Mouse (Mus musculus) limb, embryonic 11.5 days (tissue): Measurements from ENCODE around the gene H2-Aa. TPM values are rescaled to one million over a fixed set of nuclear protein-coding genes. Genes with fewer than 3 reads are reported as not detected.
A peak's percentile ranks its signal among the peaks of the same experiment; 100 is the strongest.

Source experiments
- ATAC-seq: fragments of 200-750 bp; cut with Nextera tagmentation; 2 replicates; pipeline ENCODE4 v1.8.0; 2017; ENCODE audit warnings: low read depth; ENCODE audit not compliant: insufficient number of reproducible peaks, low FRiP score, low TSS enrichment
- DNase-seq: peaks from one replicate; pipeline ENCODE4 v3.0.0-alpha.2; 2015; ENCODE audit warnings: low spot score
- H3K27ac ChIP-seq: fragments of 300-500 bp; sonication (generic); replicated peaks from 2 replicates; pipeline ENCODE4 v1.5.1; 2014; ENCODE audit warnings: low read depth, mild to moderate bottlenecking, low read length
- H3K27me3 ChIP-seq: fragments of 300-500 bp; sonication (generic); 2 replicates; pipeline ENCODE4 v1.6.1; 2014; ENCODE audit warnings: mild to moderate bottlenecking, low read length, mixed read lengths; ENCODE audit not compliant: control insufficient read depth, insufficient read depth
- H3K36me3 ChIP-seq: fragments of 300-500 bp; sonication (generic); 2 replicates; pipeline ENCODE4 v1.6.1; 2014; ENCODE audit warnings: mild to moderate bottlenecking, low read length, moderate library complexity, mixed read lengths; ENCODE audit not compliant: control insufficient read depth, insufficient read depth
- H3K4me1 ChIP-seq: fragments of 300-500 bp; sonication (generic); 2 replicates; pipeline ENCODE4 v1.6.1; 2014; ENCODE audit warnings: low read length, mixed read lengths; ENCODE audit not compliant: control insufficient read depth, insufficient read depth
- H3K4me2 ChIP-seq: fragments of 300-500 bp; sonication (generic); 2 replicates; pipeline ENCODE4 v1.6.1; 2014; ENCODE audit warnings: low read depth, mild to moderate bottlenecking, moderate library complexity; ENCODE audit not compliant: severe bottlenecking
- H3K4me3 ChIP-seq: fragments of 300-500 bp; sonication (generic); 2 replicates; pipeline ENCODE4 v1.5.1; 2014; ENCODE audit warnings: low read depth, low read length
- H3K9ac ChIP-seq: fragments of 300-500 bp; sonication (generic); 2 replicates; pipeline ENCODE4 v1.6.1; 2014; ENCODE audit warnings: mild to moderate bottlenecking, low read length
- H3K9me3 ChIP-seq: fragments of 300-500 bp; sonication (generic); 2 replicates; pipeline ENCODE4 v1.6.1; 2016; ENCODE audit warnings: low read length; ENCODE audit not compliant: control insufficient read depth
- WGBS: fragments of 180-500 bp; shearing (Covaris S2); extraction: QIAGEN DNeasy Blood & Tissue Kit; methylation state at CpG from one replicate; pipeline ENCODE4 v1.1.7; 2014; 5-methylcytosine and 5-hydroxymethylcytosine counted together
- polyA plus RNA-seq: library from polyadenylated mRNA; unstranded; fragments of >200 nt; fragmentation: Nextera tagmentation; extraction: Ambion mirVana; gene quantifications from 2 replicates; pipeline ENCODE4 v1.2.1, GENCODE M21; 2014

H2-Aa gene
- polyA plus RNA-seq = not detected in 2 replicates

DNA sequence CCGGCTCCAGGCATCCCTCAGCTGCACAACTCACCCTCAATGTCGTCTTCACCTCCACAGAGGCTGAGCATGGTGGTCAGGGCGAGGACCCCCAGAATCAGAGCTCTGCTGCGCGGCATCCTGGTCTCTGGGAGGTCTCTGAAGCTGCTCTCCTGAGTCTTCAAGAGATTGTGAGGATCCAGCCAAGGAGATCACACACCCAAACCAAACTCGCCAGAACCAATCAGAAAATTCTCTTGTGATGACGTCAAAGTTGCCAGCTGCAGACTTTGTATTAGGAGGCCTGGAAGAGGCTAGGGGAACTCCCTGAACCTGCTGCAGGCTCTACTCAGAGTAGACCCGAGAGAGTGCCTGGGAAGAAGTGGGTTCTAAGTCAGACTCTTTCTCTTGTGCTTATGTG is at the start of gene H2-Aa:
Gene H2-Aa (minus strand): TSS at position 176 of the 400 bp plus-strand sequence.
- Histone ChIP-seq H3K4me2 (no peak within 1 kb of the TSS), H3K4me3 (no peak within 1 kb of the TSS), H3K9ac (no peak within 1 kb of the TSS), H3K27me3 (no peaks in the 10 kb centered on the region), H3K27ac (no peak within 1 kb of the TSS), H3K4me1 (0 out of 2 replicates have a peak, but pooled peaks cover 3% of the 10 kb centered on the region), H3K36me3 (no peaks in the 10 kb centered on the region), H3K9me3 (no peaks in the 10 kb centered on the region)
- WGBS = 14% methylated on average over 8 of the region's 8 CpGs
- DNase-seq (peak; percentile 67), ATAC-seq (no peak)

GRCm38 (mm10) chr17:34331200-34331599 is 43.6 kb upstream of the H2-Aa start:
- H3K4me1 ChIP-seq = no peaks in the 10 kb centered on the region
- no peak overlapping the region for H3K9ac ChIP-seq
- no peak overlapping the region for H3K4me3 ChIP-seq
- H3K27me3 ChIP-seq = no peaks in the 10 kb centered on the region
- ATAC-seq = no peak
- H3K9me3 ChIP-seq = no peaks in the 10 kb centered on the region
- H3K36me3 ChIP-seq = no peaks in the 10 kb centered on the region
- no peak overlapping the region for H3K4me2 ChIP-seq
- H3K27ac ChIP-seq = no peak overlapping the region
- WGBS = 97% methylated on average over 1 of the region's 1 CpGs
- DNase-seq = no peak

DNA sequence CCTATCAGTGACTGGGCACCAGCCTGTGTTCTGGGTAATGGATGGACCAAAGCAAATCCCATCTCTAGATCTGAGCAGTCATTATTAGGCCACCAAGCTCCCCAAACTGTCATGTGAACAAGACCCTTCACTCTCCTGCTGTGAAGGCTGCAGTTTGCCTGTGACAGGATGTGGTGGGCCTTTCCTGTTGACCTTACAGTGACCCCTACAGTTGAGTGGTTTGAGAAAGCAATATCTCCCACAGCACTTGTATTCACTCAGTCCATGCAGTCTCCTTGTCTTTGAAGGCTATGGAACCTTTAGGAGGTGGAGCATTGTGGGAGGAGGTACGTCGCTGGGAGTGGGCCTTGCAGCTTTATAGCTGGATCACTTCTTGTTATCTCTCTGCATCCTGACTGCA is 42.2 kb upstream of the H2-Aa start:
- Histone ChIP-seq H3K9me3 (no peaks in the 10 kb centered on the region), H3K4me2 (no peak overlapping the region), H3K27me3 (no peaks in the 10 kb centered on the region), H3K36me3 (no peaks in the 10 kb centered on the region), H3K4me1 (no peaks in the 10 kb centered on the region), H3K4me3 (no peak overlapping the region), H3K27ac (no peak overlapping the region), H3K9ac (no peak overlapping the region)
- WGBS = 62% methylated on average over 2 of the region's 2 CpGs
- no peak for DNase-seq
- ATAC-seq = no peak

GRCm38 (mm10) chr17:34326373-34326772 is 38.8 kb upstream of the H2-Aa start:
- Histone ChIP-seq H3K27me3 (no peaks in the 10 kb centered on the region), H3K4me2 (no peak overlapping the region), H3K9ac (no peak overlapping the region), H3K27ac (no peak overlapping the region), H3K4me1 (no peaks in the 10 kb centered on the region), H3K4me3 (no peak overlapping the region), H3K9me3 (no peaks in the 10 kb centered on the region), H3K36me3 (no peaks in the 10 kb centered on the region)
- 72% methylated on average over 3 of the region's 3 CpGs for WGBS
- DNase-seq (no peak), ATAC-seq (no peak)

DNA sequence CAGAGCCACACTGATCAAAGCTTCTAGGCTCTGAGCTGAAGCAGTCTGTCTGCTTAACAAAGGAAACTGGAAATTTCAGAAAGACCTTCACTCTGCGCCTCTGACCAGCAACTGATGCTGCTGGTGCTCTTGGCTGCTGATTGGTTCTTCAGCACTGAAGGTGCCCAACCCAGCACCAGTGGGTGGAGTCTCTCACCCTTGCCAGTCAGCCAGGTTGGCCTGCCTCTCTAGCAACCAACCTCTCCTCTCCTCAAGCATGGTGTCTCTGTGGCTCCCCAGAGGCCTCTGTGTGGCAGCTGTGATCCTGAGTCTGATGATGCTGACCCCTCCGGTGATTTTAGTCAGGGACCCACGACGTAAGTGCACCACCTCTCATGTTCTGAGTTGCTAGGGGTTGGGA is 37.8 kb upstream of the H2-Aa start, which contains the start of gene H2-Eb2:
Gene H2-Eb2 (plus strand): TSS at position 230 of the 400 bp plus-strand sequence.
- no peaks in the 10 kb centered on the region for H3K36me3 ChIP-seq
- no peak within 1 kb of the TSS for H3K4me2 ChIP-seq
- H3K4me1 ChIP-seq = no peaks in the 10 kb centered on the region
- H3K27me3 ChIP-seq = no peaks in the 10 kb centered on the region
- no peaks in the 10 kb centered on the region for H3K9me3 ChIP-seq
- ATAC-seq = no peak
- no peak for DNase-seq
- no peak within 1 kb of the TSS for H3K4me3 ChIP-seq
- no peak within 1 kb of the TSS for H3K27ac ChIP-seq
- H3K9ac ChIP-seq = no peak within 1 kb of the TSS
- WGBS = 56% methylated on average over 4 of the region's 4 CpGs

DNA sequence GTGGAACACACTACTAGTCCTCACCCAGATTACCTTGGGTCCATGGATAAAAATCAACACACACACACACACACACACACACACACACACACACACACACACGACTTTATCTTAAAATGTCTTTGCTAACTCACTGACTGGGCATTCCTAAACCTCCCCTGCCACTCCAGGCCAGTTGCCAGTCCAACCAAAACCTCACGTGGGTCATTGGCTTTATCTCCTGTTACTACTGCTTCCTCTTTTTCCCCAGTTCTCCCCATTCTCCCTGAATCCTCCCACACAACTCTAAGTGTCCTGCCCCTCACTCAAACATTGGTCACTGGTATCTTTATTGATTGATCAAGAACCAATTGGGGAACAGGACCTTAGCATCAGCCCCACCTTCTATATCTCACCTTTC is 29.7 kb upstream of the H2-Aa start:
- Histone ChIP-seq H3K4me2 (no peak overlapping the region), H3K36me3 (no peaks in the 10 kb centered on the region), H3K9ac (no peak overlapping the region), H3K27ac (no peak overlapping the region), H3K27me3 (no peaks in the 10 kb centered on the region), H3K9me3 (no peaks in the 10 kb centered on the region), H3K4me1 (no peaks in the 10 kb centered on the region), H3K4me3 (no peak overlapping the region)
- 46% methylated on average over 2 of the region's 2 CpGs for WGBS
- ATAC-seq (no peak), DNase-seq (no peak)

GRCm38 (mm10) chr17:34316697-34317096 is 29.1 kb upstream of the H2-Aa start:
- Histone ChIP-seq H3K4me2 (no peak overlapping the region), H3K27me3 (no peaks in the 10 kb centered on the region), H3K9me3 (no peaks in the 10 kb centered on the region), H3K4me1 (no peaks in the 10 kb centered on the region), H3K9ac (no peak overlapping the region), H3K27ac (no peak overlapping the region), H3K36me3 (no peaks in the 10 kb centered on the region), H3K4me3 (no peak overlapping the region)
- WGBS = 77% methylated on average over 2 of the region's 2 CpGs
- DNase-seq (no peak), ATAC-seq (no peak)

DNA sequence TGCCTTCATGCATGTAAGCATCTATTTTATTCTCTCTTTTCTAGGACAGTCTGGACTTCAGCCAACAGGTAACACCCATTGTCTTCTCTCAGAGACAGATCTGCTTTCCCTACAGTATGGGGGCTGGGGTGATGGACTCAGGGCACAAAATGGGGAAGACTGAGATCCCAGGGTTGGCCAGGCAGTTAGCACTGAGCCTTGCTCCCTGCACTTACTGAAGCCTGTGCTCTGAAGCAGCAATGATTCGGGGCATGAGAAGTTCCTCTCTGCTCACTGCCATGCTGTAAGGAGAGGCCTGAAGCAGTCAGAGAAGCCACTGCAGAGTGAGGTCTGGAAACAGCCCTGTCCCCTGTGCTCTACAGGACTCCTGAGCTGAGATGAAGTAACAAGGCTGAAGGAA is 27.9 kb upstream of the H2-Aa start:
- Histone ChIP-seq H3K27ac (no peak overlapping the region), H3K9me3 (no peaks in the 10 kb centered on the region), H3K4me1 (no peaks in the 10 kb centered on the region), H3K36me3 (no peaks in the 10 kb centered on the region), H3K4me2 (no peak overlapping the region), H3K9ac (no peak overlapping the region), H3K27me3 (no peaks in the 10 kb centered on the region), H3K4me3 (no peak overlapping the region)
- WGBS = 71% methylated on average over 1 of the region's 1 CpGs
- ATAC-seq (no peak), DNase-seq (no peak)

DNA sequence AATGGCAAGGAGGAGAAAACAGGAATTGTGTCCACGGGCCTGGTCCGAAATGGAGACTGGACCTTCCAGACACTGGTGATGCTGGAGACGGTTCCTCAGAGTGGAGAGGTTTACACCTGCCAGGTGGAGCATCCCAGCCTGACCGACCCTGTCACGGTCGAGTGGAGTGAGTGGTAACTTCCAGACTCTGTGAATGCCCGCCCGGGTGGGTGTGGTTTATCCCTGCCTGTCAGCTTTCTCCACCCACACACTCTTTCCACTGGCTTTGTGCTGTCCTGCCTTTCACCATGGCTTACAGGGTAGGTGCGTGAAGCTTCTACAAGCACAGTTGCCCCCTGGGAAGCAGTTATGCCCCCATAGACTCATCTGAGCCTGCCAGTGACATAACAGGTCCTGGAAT is 26.7 kb upstream of the H2-Aa start:
- no peaks in the 10 kb centered on the region for H3K36me3 ChIP-seq
- no peak overlapping the region for H3K4me2 ChIP-seq
- no peak overlapping the region for H3K27ac ChIP-seq
- 76% methylated on average over 9 of the region's 9 CpGs for WGBS
- no peak overlapping the region for H3K9ac ChIP-seq
- H3K4me1 ChIP-seq = no peaks in the 10 kb centered on the region
- no peaks in the 10 kb centered on the region for H3K27me3 ChIP-seq
- H3K9me3 ChIP-seq = no peaks in the 10 kb centered on the region
- DNase-seq (no peak), ATAC-seq (no peak)
- no peak overlapping the region for H3K4me3 ChIP-seq
